Mouse (Mus musculus) hindbrain, embryonic 12.5 days (tissue): ENCODE measurements around the gene Il4i1. TPM values are rescaled to one million over a fixed set of nuclear protein-coding genes. Genes with fewer than 3 reads are reported as not detected.
"Not testable (repeated sequence)": the region's sequence is repeated elsewhere in the genome, so short reads cannot be mapped to it uniquely, and the experiment has no call there.

Source experiments
- ATAC-seq: fragments of 200-750 bp; cut with Nextera tagmentation; 2 replicates; pipeline ENCODE4 v1.8.0; 2017; ENCODE audit warnings: moderate TSS enrichment; ENCODE audit not compliant: low FRiP score
- H3K27ac ChIP-seq: fragments of 300-500 bp; sonication (generic); 2 replicates; pipeline ENCODE4 v1.5.1; 2016; ENCODE audit warnings: mild to moderate bottlenecking
- H3K27me3 ChIP-seq: fragments of 300-500 bp; sonication (generic); 2 replicates; pipeline ENCODE4 v1.6.1; 2016; ENCODE audit warnings: mild to moderate bottlenecking
- H3K36me3 ChIP-seq: fragments of 300-500 bp; sonication (generic); 2 replicates; pipeline ENCODE4 v1.6.1; 2016; ENCODE audit warnings: mild to moderate bottlenecking
- H3K4me1 ChIP-seq: fragments of 300-500 bp; sonication (generic); 2 replicates; pipeline ENCODE4 v1.6.1; 2016
- H3K4me2 ChIP-seq: fragments of 300-500 bp; sonication (generic); replicated peaks from 2 replicates; pipeline ENCODE4 v1.6.1; 2016; ENCODE audit warnings: mild to moderate bottlenecking
- H3K4me3 ChIP-seq: fragments of 300-500 bp; sonication (generic); 2 replicates; pipeline ENCODE4 v1.5.1; 2016; ENCODE audit warnings: mild to moderate bottlenecking
- H3K9ac ChIP-seq: fragments of 300-500 bp; sonication (generic); 2 replicates; pipeline ENCODE4 v1.6.1; 2016; ENCODE audit warnings: mild to moderate bottlenecking, moderate library complexity
- H3K9me3 ChIP-seq: fragments of 300-500 bp; sonication (generic); replicated peaks from 2 replicates; pipeline ENCODE4 v1.6.1; 2016; ENCODE audit warnings: mild to moderate bottlenecking
- WGBS: fragments of 180-500 bp; shearing (Covaris S2); methylation state at CpG from one replicate; pipeline ENCODE4 v1.1.7; 2016; 5-methylcytosine and 5-hydroxymethylcytosine counted together
- microRNA counts: library from miRNA; unstranded; fragments of <30 nt; microRNA quantifications from one replicate; lab custom pipeline; 2017
- microRNA-seq: library from miRNA; unstranded; fragments of <30 nt; microRNA quantifications from one replicate; pipeline ENCODE4, GENCODE M21; 2017
- polyA plus RNA-seq: library from polyadenylated mRNA; unstranded; fragments of >200 nt; fragmentation: Nextera tagmentation; extraction: Ambion mirVana; gene quantifications from 2 replicates; pipeline ENCODE4 v1.2.1, GENCODE M21; 2016

The Il4i1 gene
- polyA plus RNA-seq, 1 experiment from 2014 or later = 1.8 TPM

DNA sequence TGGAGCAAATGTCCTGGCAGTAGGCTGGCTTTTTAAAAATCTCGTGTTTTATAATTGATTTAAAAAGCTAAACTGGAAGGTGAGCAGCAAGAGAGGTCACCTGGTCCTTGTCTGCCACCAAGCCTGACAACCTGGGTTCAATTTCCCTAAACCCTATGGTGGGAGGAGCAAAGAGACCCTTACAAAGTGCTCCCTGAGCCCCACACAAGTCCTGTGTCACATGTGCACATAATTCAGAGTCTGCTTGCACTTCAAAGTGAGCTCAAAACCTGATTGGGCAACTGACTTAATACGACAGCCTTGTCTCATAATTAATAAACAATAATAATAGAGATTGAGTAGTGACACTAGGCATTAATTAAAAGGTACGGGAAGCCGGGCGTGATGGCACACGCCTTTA lies 54.4 kb downstream of the Il4i1 start:
- Histone ChIP-seq H3K4me1 (peaks cover 41% of the 10 kb centered on the region), H3K36me3 (peaks cover 18% of the 10 kb centered on the region), H3K27me3 (no peaks in the 10 kb centered on the region), H3K27ac (peak overlapping the region; percentile 100), H3K4me2 (peak overlapping the region; percentile 98), H3K9ac (peak overlapping the region; percentile 36; the same call in 1 of the 2 replicates), H3K4me3 (peak overlapping the region; percentile 97), H3K9me3 (no peaks in the 10 kb centered on the region)
- no peak for ATAC-seq
- WGBS = 80% methylated on average over 6 of the region's 6 CpGs

DNA sequence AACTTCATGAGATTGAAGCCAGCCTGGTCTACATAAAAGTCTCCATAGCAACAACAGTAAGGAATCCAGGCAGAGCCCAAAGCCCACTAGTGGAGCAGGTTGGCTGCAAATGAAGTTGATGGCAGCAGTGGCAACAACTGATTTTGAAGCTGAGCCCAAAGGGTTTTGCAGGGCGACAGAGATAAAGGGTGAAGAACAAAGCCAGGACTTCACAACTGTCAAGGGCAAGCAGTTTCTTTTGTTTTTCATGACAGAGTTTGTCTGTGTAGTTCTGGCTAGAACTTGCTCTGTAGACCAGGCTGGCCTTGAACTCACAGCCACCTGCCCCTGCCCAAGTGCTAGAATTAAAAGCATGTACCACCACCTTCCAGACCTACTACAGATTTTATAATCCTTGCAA lies 55.0 kb downstream of the Il4i1 start:
- Histone ChIP-seq H3K4me1 (peaks cover 35% of the 10 kb centered on the region), H3K4me3 (no peak overlapping the region), H3K4me2 (no peak overlapping the region), H3K27me3 (no peaks in the 10 kb centered on the region), H3K36me3 (peaks cover 17% of the 10 kb centered on the region), H3K9me3 (no peaks in the 10 kb centered on the region), H3K9ac (no peak overlapping the region), H3K27ac (peak overlapping the region; percentile 40)
- ATAC-seq = no peak
- WGBS = 38% methylated on average over 1 of the region's 1 CpGs

GRCm38 (mm10) chr7:44871774-44872173 lies 55.6 kb downstream of the Il4i1 start:
- WGBS = 89% methylated on average over 2 of the region's 2 CpGs
- Histone ChIP-seq H3K4me1 (peaks cover 29% of the 10 kb centered on the region), H3K36me3 (peaks cover 17% of the 10 kb centered on the region), H3K27ac (0 out of 2 replicates have a peak overlapping the region, but pooled peaks have one; percentile 40)
- H3K4me2 ChIP-seq, ATAC-seq, H3K9me3 ChIP-seq, H3K9ac ChIP-seq, H3K27me3 ChIP-seq, H3K4me3 ChIP-seq: not testable (repeated sequence)

- WGBS = 89% methylated on average over 14 of the region's 14 CpGs
Observed at GRCm38 (mm10) chr7:44877833-44878232, 61.6 kb downstream of the Il4i1 start.

DNA sequence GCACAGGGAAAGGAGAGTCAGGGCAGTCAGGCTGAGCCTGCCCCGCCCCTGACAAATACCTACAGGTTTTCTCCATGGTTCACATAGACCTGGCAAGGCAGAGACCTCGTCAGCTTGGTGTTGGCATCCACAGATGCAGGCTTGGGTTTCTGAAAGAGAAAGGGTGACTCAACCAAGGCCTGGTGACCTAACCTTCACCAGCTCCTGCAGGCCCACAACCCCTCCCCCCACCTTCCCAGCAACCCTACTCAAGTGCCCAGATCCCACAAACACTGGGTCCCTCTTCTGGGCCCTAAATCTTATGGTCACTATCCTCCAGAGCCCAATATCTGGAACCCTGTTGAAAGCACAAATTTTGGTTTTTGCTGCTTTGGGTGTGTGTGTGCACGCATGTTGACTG lies 66.8 kb downstream of the Il4i1 start:
- no peaks in the 10 kb centered on the region for H3K4me1 ChIP-seq
- no peak overlapping the region for H3K4me2 ChIP-seq
- no peak overlapping the region for H3K4me3 ChIP-seq
- no peaks in the 10 kb centered on the region for H3K9me3 ChIP-seq
- H3K36me3 ChIP-seq = peaks cover 79% of the 10 kb centered on the region
- no peak overlapping the region for H3K27ac ChIP-seq
- H3K9ac ChIP-seq = no peak overlapping the region
- 98% methylated on average over 3 of the region's 3 CpGs for WGBS
- H3K27me3 ChIP-seq = no peaks in the 10 kb centered on the region
- no peak for ATAC-seq

More at GRCm38 (mm10) chr7:44877833-44878232, 61.6 kb downstream of the Il4i1 start:
- no peaks in the 10 kb centered on the region for H3K27me3 ChIP-seq
- no peak overlapping the region for H3K9ac ChIP-seq
- H3K9me3 ChIP-seq = no peaks in the 10 kb centered on the region
- H3K27ac ChIP-seq = no peak overlapping the region
- peaks cover 75% of the 10 kb centered on the region for H3K36me3 ChIP-seq
- H3K4me2 ChIP-seq = no peak overlapping the region
- H3K4me3 ChIP-seq = no peak overlapping the region
- no peak for ATAC-seq
- no peaks in the 10 kb centered on the region for H3K4me1 ChIP-seq

DNA sequence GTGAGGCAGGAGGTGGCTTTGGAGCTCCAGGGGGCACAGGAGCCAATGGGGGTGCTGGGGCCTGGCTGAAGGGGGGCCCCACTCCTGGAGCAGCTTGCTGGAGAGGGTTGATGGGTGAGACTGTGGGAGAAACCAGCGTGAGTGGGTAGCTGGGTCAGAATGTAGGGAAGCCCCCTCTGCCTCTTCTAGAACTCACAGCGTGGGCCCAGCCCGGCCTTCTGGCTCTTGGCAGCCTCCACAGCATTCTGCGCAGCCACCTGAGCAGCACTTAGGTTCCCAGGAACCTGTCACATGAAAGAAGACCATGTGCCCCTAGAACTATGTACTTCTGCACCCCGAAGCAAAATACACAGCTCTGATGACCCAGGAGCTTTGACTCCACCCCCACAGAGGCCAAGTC lies 68.5 kb downstream of the Il4i1 start:
- Histone ChIP-seq H3K9ac (no peak overlapping the region), H3K27me3 (no peaks in the 10 kb centered on the region), H3K36me3 (peaks cover 77% of the 10 kb centered on the region), H3K4me1 (no peaks in the 10 kb centered on the region), H3K27ac (no peak overlapping the region), H3K4me2 (no peak overlapping the region), H3K9me3 (no peaks in the 10 kb centered on the region), H3K4me3 (no peak overlapping the region)
- no peak for ATAC-seq
- WGBS = 100% methylated on average over 5 of the region's 5 CpGs

GRCm38 (mm10) chr7:44886964-44887363 lies 70.8 kb downstream of the Il4i1 start:
- H3K27me3 ChIP-seq = no peaks in the 10 kb centered on the region
- H3K27ac ChIP-seq = no peak overlapping the region
- peaks cover 18% of the 10 kb centered on the region for H3K4me1 ChIP-seq
- no peak overlapping the region for H3K4me2 ChIP-seq
- no peak overlapping the region for H3K9ac ChIP-seq
- no peaks in the 10 kb centered on the region for H3K9me3 ChIP-seq
- H3K36me3 ChIP-seq = peaks cover 56% of the 10 kb centered on the region
- 93% methylated on average over 7 of the region's 7 CpGs for WGBS
- no peak overlapping the region for H3K4me3 ChIP-seq
- ATAC-seq = no peak

DNA sequence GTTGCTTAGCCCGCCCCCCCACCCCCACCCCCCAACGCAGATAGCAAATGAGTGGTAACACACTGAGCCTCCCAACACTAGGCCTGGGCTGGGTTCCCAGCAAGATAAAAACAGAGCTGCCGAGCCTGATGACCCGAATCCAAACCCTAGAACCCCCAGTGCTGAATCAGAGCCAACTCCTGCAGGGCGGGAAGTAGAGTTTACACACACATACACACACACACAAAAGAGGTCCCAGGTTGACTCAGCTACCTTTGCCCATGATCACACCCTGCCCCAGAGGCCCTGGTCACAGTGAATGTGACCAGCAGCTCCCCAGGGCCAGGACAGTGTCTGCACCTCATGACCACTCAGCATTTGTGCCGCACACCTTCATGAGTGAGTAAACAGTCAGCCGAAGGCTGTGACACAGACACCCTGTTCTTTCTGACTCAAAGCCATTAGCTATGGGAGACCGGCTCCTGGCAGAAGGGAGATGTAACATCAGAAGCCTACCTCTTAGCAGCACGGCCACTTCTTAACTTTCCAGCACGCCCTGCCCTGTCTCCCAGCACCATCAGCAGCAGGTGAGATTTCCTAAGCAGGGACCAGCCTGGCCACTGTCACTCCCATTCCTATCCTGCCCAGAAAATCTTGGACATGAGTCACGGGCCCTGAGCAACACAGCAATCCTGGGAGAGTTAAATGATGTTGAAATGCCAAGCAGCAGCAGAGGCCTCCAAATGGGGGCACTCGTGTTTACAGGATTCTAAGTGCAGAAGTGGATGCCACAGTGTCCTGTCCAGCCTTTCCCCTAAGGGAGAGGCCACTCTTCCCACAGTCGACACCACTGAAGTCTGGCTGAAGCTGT lies 72.3 kb downstream of the Il4i1 start:
- ATAC-seq = no peak
- no peaks in the 10 kb centered on the region for H3K9me3 ChIP-seq
- H3K9ac ChIP-seq = no peak overlapping the region
- H3K4me1 ChIP-seq = peaks cover 23% of the 10 kb centered on the region
- 91% methylated on average over 13 of the region's 13 CpGs for WGBS
- no peaks in the 10 kb centered on the region for H3K27me3 ChIP-seq
- H3K27ac ChIP-seq = no peak overlapping the region
- H3K4me3 ChIP-seq = no peak overlapping the region
- no peak overlapping the region for H3K4me2 ChIP-seq
- peaks cover 42% of the 10 kb centered on the region for H3K36me3 ChIP-seq

GRCm38 (mm10) chr7:44890180-44890579 lies 74.0 kb downstream of the Il4i1 start:
- WGBS = 94% methylated on average over 6 of the region's 7 CpGs

More at GRCm38 (mm10) chr7:44890180-44890579, 74.0 kb downstream of the Il4i1 start:
- no peaks in the 10 kb centered on the region for H3K27me3 ChIP-seq
- ATAC-seq = no peak
- peak overlapping the region; percentile 90; the same call in 1 of the 2 replicates for H3K9ac ChIP-seq
- H3K4me3 ChIP-seq = peak overlapping the region; percentile 87
- peaks cover 35% of the 10 kb centered on the region for H3K4me1 ChIP-seq
- H3K9me3 ChIP-seq = no peaks in the 10 kb centered on the region
- peak overlapping the region; percentile 91 for H3K4me2 ChIP-seq
- H3K36me3 ChIP-seq = peaks cover 27% of the 10 kb centered on the region
- H3K27ac ChIP-seq = no peak overlapping the region

MicroRNAs within 50 kb of the gene (microRNA counts, 519-probe panel; counts per million panel counts)
- microRNA mmu-miR-707 (lab: Ali Mortazavi, UCI) = 470 counts per million, percentile 58 among the panel's probes with 10 or more counts

Small RNAs within 50 kb of the gene (microRNA-seq; reads per million reads assigned to microRNA genes)
- not detected for gene Mir707

Other genes starting within 250 kb of the Il4i1 start
- 0.87 and 1.2 TPM in 2 replicates for gene Napsa, start 244.0 kb upstream of the Il4i1 start, polyA plus RNA-seq
- 3.4 and 3.8 TPM in 2 replicates for gene Kcnc3, start 225.7 kb upstream of the Il4i1 start, polyA plus RNA-seq
- gene Myh14, start 145.5 kb upstream of the Il4i1 start, polyA plus RNA-seq = 3.9 and 4.3 TPM in 2 replicates
- not detected in 2 replicates for gene Izumo2, start 107.6 kb upstream of the Il4i1 start, polyA plus RNA-seq
- gene Vrk3, start 68.0 kb upstream of the Il4i1 start, polyA plus RNA-seq = 32.7 and 34.0 TPM in 2 replicates
- 2.3 and 2.8 TPM in 2 replicates for gene Zfp473, start 65.3 kb upstream of the Il4i1 start, polyA plus RNA-seq
- gene Nup62, start 299 bp upstream of the Il4i1 start, polyA plus RNA-seq = 69.8 and 73.9 TPM in 2 replicates
- gene Atf5, start 271 bp downstream of the Il4i1 start, polyA plus RNA-seq = 3.9 and 4.6 TPM in 2 replicates
- 99.3 and 101 TPM in 2 replicates for gene Akt1s1, start 32.6 kb downstream of the Il4i1 start, polyA plus RNA-seq
- gene Tbc1d17, start 32.7 kb downstream of the Il4i1 start, polyA plus RNA-seq = 103 and 110 TPM in 2 replicates
- 34.7 and 35.1 TPM in 2 replicates for gene Pnkp, start 40.8 kb downstream of the Il4i1 start, polyA plus RNA-seq
- 606 and 662 TPM in 2 replicates for gene Ptov1, start 53.4 kb downstream of the Il4i1 start, polyA plus RNA-seq
- gene Med25, start 76.3 kb downstream of the Il4i1 start, polyA plus RNA-seq = 153 and 155 TPM in 2 replicates
- gene Fuz, start 79.7 kb downstream of the Il4i1 start, polyA plus RNA-seq = 19.1 and 22.7 TPM in 2 replicates
- 103 and 107 TPM in 2 replicates for gene Ap2a1, start 113.1 kb downstream of the Il4i1 start, polyA plus RNA-seq
- not detected in 2 replicates for gene Tsks, start 126.8 kb downstream of the Il4i1 start, polyA plus RNA-seq
- gene Cpt1c, start 158.5 kb downstream of the Il4i1 start, polyA plus RNA-seq = 42.8 and 44.2 TPM in 2 replicates
- gene Prmt1, start 170.2 kb downstream of the Il4i1 start, polyA plus RNA-seq = 551 and 566 TPM in 2 replicates
- 62.7 and 74.3 TPM in 2 replicates for gene Irf3, start 181.3 kb downstream of the Il4i1 start, polyA plus RNA-seq
- 46.7 and 46.8 TPM in 2 replicates for gene Bcl2l12, start 182.3 kb downstream of the Il4i1 start, polyA plus RNA-seq
- gene Scaf1, start 200.0 kb downstream of the Il4i1 start, polyA plus RNA-seq = 50.6 and 52.4 TPM in 2 replicates
- 22.6 and 23.2 TPM in 2 replicates for gene Rras, start 201.6 kb downstream of the Il4i1 start, polyA plus RNA-seq
- gene Prr12, start 236.5 kb downstream of the Il4i1 start, polyA plus RNA-seq = 10.9 and 14.0 TPM in 2 replicates
- 55.9 and 60.0 TPM in 2 replicates for gene Nosip, start 246.0 kb downstream of the Il4i1 start, polyA plus RNA-seq
- gene Prrg2, start 246.3 kb downstream of the Il4i1 start, polyA plus RNA-seq = 17.8 and 18.0 TPM in 2 replicates